Mouse (Mus musculus) hindbrain, embryonic 11.5 days (tissue): ENCODE data around the gene Ogfod3. TPM values are rescaled to one million over a fixed set of nuclear protein-coding genes. Genes with fewer than 3 reads are reported as not detected.

ENCODE experiments used
- ATAC-seq: fragments of 200-750 bp; cut with Nextera tagmentation; 2 replicates; pipeline ENCODE4 v1.8.0; 2017; ENCODE audit warnings: mild to moderate bottlenecking, moderate TSS enrichment, moderate library complexity; ENCODE audit not compliant: low FRiP score
- DNase-seq: peaks from one replicate; pipeline ENCODE4 v3.0.0-alpha.2; 2015; ENCODE audit warnings: low spot score
- H3K27ac ChIP-seq: fragments of 300-500 bp; sonication (generic); 2 replicates; pipeline ENCODE4 v1.5.1; 2014; ENCODE audit warnings: mild to moderate bottlenecking, low read depth, low read length
- H3K27me3 ChIP-seq: fragments of 300-500 bp; sonication (generic); 2 replicates; pipeline ENCODE4 v1.6.1; 2014; ENCODE audit warnings: mild to moderate bottlenecking, low read length, moderate library complexity, mixed read lengths; ENCODE audit not compliant: control insufficient read depth, insufficient read depth
- H3K36me3 ChIP-seq: fragments of 300-500 bp; sonication (generic); 2 replicates; pipeline ENCODE4 v1.6.1; 2014; ENCODE audit warnings: mild to moderate bottlenecking, low read length, moderate library complexity, mixed read lengths; ENCODE audit not compliant: control insufficient read depth, insufficient read depth
- H3K4me1 ChIP-seq: fragments of 300-500 bp; sonication (generic); replicated peaks from 2 replicates; pipeline ENCODE4 v1.6.1; 2014; ENCODE audit warnings: low read length, mixed read lengths; ENCODE audit not compliant: control insufficient read depth, insufficient read depth
- H3K4me2 ChIP-seq: fragments of 300-500 bp; sonication (generic); replicated peaks from 2 replicates; pipeline ENCODE4 v1.6.1; 2014; ENCODE audit warnings: mild to moderate bottlenecking, low read depth, low read length
- H3K4me3 ChIP-seq: fragments of 300-500 bp; sonication (generic); 2 replicates; pipeline ENCODE4 v1.5.1; 2014; ENCODE audit warnings: low read depth, low read length
- H3K9ac ChIP-seq: fragments of 300-500 bp; sonication (generic); 2 replicates; pipeline ENCODE4 v1.6.1; 2014; ENCODE audit warnings: low read depth, low read length
- H3K9me3 ChIP-seq: fragments of 300-500 bp; sonication (generic); 2 replicates; pipeline ENCODE4 v1.6.1; 2016; ENCODE audit warnings: low read length; ENCODE audit not compliant: control insufficient read depth
- WGBS: fragments of 180-500 bp; shearing (Covaris S2); extraction: QIAGEN DNeasy Blood & Tissue Kit; methylation state at CpG from one replicate; pipeline ENCODE4 v1.1.7; 2014; 5-methylcytosine and 5-hydroxymethylcytosine counted together
- polyA plus RNA-seq: library from polyadenylated mRNA; unstranded; fragments of >200 nt; fragmentation: Nextera tagmentation; extraction: Ambion mirVana; gene quantifications from 2 replicates; pipeline ENCODE4 v1.2.1, GENCODE M21; 2014

Gene Ogfod3
- polyA plus RNA-seq, 1 experiment from 2014 or later: 17.0 TPM

DNA sequence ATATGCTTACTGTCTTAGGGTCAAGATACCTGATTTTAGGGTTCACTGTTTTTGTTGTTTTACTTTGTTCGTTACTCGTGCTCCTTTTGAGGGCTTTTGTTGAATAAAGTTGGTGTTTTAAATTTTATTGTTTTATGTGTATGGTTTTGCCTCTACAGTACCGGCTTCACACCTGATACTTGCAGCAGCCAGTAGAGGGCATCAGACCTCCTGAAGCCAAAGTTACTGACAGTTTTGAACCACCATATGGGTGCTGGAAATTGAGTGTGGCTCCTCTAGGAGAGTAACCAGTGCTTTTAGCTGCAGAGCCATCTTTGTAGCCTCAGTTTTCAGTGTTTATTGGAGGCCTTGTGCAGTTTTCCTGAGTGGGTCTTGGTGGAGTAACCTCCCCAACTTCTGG lies 56.3 kb downstream of the Ogfod3 start:
- 84% methylated on average over 3 of the region's 3 CpGs for WGBS
- no peak for ATAC-seq
- Histone ChIP-seq H3K4me3 (no peak overlapping the region), H3K27me3 (no peaks in the 10 kb centered on the region), H3K4me1 (no peaks in the 10 kb centered on the region), H3K9ac (no peak overlapping the region), H3K4me2 (no peak overlapping the region), H3K27ac (no peak overlapping the region), H3K9me3 (no peaks in the 10 kb centered on the region), H3K36me3 (no peaks in the 10 kb centered on the region)
- no peak for DNase-seq

DNA sequence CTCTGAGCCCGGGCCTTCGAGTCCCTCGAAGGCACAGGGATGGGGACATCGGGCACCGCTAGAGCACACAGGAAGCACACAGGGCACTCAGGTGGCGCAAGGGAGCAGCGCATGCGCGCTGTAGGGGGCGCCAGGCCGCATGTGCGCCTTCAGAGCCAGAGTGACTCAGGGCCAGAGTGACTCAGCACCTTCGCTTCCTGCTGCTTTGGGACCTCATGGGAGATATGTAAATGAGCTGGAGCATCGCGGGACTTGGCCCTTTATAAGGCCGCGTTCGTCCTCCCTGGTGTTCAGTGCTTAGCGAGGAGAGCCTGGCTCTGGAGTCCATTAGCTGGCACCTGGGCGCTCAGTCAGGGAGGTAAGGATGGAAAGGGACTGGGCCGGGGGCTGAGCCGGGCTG lies 58.6 kb downstream of the Ogfod3 start, which contains the start of gene Tex19.1:
Gene Tex19.1 (plus strand): TSS at position 279 of the 400 bp plus-strand sequence.
- H3K4me1 ChIP-seq: no peaks in the 10 kb centered on the region
- no peak within 1 kb of the TSS for H3K9ac ChIP-seq
- no peak within 1 kb of the TSS for H3K4me3 ChIP-seq
- no peaks in the 10 kb centered on the region for H3K27me3 ChIP-seq
- ATAC-seq: no peak
- no peak for DNase-seq
- WGBS: 93% methylated on average over 22 of the region's 22 CpGs
- no peak within 1 kb of the TSS for H3K27ac ChIP-seq
- H3K9me3 ChIP-seq: no peaks in the 10 kb centered on the region
- H3K36me3 ChIP-seq: no peaks in the 10 kb centered on the region
- H3K4me2 ChIP-seq: no peak within 1 kb of the TSS

DNA sequence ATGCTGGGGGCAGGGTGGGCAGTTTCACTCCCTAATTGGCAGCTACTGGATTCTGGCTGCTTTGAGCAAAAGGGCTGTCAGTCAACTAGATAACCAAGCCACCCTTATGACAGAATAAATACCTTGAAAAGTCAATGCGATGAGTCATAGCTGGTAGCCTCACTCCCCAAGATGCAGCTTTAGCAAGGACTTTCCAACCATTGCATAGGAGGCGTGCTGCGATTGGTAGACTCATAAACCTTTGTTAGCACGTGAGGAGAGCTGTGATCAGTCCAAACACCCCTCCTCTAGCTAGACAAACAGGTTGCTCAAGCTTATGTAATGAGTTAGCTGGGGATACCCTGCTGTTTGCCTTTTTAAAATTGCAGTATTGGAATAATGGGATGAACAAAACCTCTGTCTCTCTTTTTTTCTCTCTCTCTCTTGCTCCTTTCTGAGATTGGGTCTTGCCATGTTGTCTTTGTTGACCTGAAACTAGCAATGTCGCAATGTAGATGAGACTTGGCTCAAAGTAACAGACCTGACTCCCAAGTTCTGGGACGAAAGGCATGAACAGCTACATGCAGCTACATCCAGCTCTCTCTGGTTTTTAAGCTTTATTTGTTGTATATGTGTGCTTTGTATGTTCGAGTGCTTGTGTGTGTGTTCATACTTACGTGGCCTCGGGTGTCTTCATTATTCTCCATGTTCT lies 61.0 kb downstream of the Ogfod3 start:
- no peaks in the 10 kb centered on the region for H3K36me3 ChIP-seq
- H3K27me3 ChIP-seq: no peaks in the 10 kb centered on the region
- H3K27ac ChIP-seq: no peak overlapping the region
- no peaks in the 10 kb centered on the region for H3K9me3 ChIP-seq
- H3K4me2 ChIP-seq: no peak overlapping the region
- H3K4me1 ChIP-seq: no peaks in the 10 kb centered on the region
- DNase-seq (no peak), ATAC-seq (no peak)
- no peak overlapping the region for H3K4me3 ChIP-seq
- WGBS: 79% methylated on average over 9 of the region's 9 CpGs
- no peak overlapping the region for H3K9ac ChIP-seq

DNA sequence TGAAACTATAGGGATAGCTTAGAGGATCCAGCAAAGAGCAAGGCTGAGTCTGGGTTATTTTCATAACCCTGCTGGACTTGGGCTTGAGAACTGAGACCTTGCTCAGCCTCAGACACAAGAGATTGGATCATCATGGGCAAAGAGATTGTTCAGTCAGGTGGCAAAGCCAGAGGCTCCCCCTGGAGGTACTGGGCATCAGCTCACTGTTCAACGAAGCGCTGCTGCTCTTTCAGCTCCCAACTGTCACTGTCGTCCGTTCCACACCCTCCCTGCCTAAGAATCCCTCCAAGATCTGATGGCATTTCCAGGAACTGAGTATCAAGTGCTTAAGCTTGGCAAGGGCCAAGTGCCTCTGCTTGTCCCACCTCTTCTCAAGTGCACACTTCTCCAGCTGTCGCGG lies 65.8 kb downstream of the Ogfod3 start:
- H3K4me2 ChIP-seq: no peak overlapping the region
- no peak overlapping the region for H3K27ac ChIP-seq
- H3K36me3 ChIP-seq: no peaks in the 10 kb centered on the region
- H3K27me3 ChIP-seq: no peaks in the 10 kb centered on the region
- no peak overlapping the region for H3K9ac ChIP-seq
- no peak for ATAC-seq
- DNase-seq: no peak
- no peaks in the 10 kb centered on the region for H3K9me3 ChIP-seq
- H3K4me3 ChIP-seq: no peak overlapping the region
- WGBS: 39% methylated on average over 6 of the region's 6 CpGs
- no peaks in the 10 kb centered on the region for H3K4me1 ChIP-seq

DNA sequence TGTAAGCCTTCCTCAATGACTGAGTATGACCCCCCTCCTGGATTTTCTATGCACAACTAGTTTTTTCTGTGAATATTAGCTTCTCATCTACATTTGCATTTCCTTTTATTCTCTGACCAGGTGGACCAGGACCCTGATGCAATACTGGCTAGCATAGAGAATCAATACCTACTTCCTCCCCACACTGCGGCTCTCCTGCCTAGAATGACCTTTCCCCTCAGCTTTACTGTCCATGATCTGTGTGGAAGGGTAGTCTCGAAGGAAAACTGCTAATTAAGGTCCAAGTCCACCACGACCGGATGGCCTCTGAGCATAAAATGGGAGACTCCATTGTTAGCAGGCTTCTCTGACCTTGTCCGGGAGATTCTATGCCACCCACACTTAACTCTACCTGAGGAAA lies 66.8 kb downstream of the Ogfod3 start:
- no peaks in the 10 kb centered on the region for H3K4me1 ChIP-seq

DNA sequence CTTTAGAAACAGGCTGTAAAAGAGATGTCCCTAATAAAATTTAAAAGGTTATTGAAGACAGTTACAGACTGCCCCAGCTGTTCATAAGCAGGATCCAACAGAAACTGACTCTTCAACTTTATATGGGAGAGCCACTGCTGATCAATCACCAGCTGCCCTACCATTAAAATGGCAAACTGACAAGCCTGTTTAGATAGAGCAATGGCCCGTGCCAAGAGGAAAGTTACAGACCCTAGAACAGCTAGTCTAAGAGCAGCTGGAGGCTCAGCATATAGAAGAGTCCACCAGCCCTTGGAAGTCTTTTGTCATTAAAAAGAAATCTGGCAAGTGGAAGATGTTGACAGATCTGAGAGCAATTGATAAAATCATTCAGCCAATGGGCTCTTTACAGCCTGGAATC lies 69.9 kb downstream of the Ogfod3 start:
- Histone ChIP-seq H3K4me1 (no peaks in the 10 kb centered on the region), H3K27me3 (no peaks in the 10 kb centered on the region), H3K4me3 (no peak overlapping the region), H3K9me3 (no peaks in the 10 kb centered on the region), H3K9ac (no peak overlapping the region), H3K36me3 (no peaks in the 10 kb centered on the region), H3K4me2 (no peak overlapping the region), H3K27ac (no peak overlapping the region)
- 66% methylated on average over 1 of the region's 1 CpGs for WGBS
- ATAC-seq: no peak
- DNase-seq: no peak

More for the DNA sequence above, 66.8 kb downstream of the Ogfod3 start:
- no peak overlapping the region for H3K4me3 ChIP-seq
- no peak for ATAC-seq
- no peak overlapping the region for H3K27ac ChIP-seq
- WGBS: 84% methylated on average over 5 of the region's 5 CpGs
- no peaks in the 10 kb centered on the region for H3K9me3 ChIP-seq
- no peaks in the 10 kb centered on the region for H3K27me3 ChIP-seq
- H3K4me2 ChIP-seq: no peak overlapping the region
- H3K36me3 ChIP-seq: no peaks in the 10 kb centered on the region
- no peak for DNase-seq
- H3K9ac ChIP-seq: no peak overlapping the region

DNA sequence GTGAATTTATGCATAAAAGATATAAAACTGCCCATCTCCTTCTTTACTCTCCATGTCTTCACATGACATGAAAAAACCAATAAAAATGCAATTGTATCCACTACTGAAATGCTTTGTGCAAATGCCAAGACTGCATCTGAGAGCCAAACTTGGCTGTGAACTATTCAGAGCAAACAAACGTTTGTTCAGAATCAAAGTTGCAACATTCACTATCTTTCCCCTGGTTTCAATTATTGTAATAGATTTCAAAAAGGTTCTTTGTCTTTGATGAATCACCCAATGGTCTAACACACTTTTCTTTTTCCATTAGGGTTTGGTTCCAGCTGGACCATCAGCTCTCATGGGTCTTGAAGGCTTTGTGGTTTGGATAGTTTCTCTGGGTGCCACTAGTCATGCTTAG lies 74.9 kb downstream of the Ogfod3 start:
- no peak overlapping the region for H3K27ac ChIP-seq
- H3K9me3 ChIP-seq: no peaks in the 10 kb centered on the region
- ATAC-seq (no peak), DNase-seq (no peak)
- no peaks in the 10 kb centered on the region for H3K27me3 ChIP-seq
- 90% methylated on average over 1 of the region's 1 CpGs for WGBS
- H3K4me3 ChIP-seq: no peak overlapping the region
- no peak overlapping the region for H3K4me2 ChIP-seq
- no peaks in the 10 kb centered on the region for H3K36me3 ChIP-seq
- H3K9ac ChIP-seq: no peak overlapping the region
- no peaks in the 10 kb centered on the region for H3K4me1 ChIP-seq

Other genes with a start within 250 kb of the Ogfod3 start
- 58.4 and 71.3 TPM in 2 replicates for gene Csnk1d, start 213.4 kb downstream of the Ogfod3 start, polyA plus RNA-seq
- gene Cd7, start 165.3 kb downstream of the Ogfod3 start, polyA plus RNA-seq: not detected in 2 replicates
- gene Sectm1b, start 141.1 kb downstream of the Ogfod3 start, polyA plus RNA-seq: not detected in 2 replicates
- not detected in 2 replicates for gene Sectm1a, start 123.5 kb downstream of the Ogfod3 start, polyA plus RNA-seq
- not detected in 2 replicates for gene Tex19.2, start 86.0 kb downstream of the Ogfod3 start, polyA plus RNA-seq
- 0.20 TPM in 1 of 2 replicates, not detected in the other for gene Tex19.1, start 58.6 kb downstream of the Ogfod3 start, polyA plus RNA-seq
- gene Uts2r, start 44.4 kb downstream of the Ogfod3 start, polyA plus RNA-seq: 0.23 and 0.25 TPM in 2 replicates
- 6.2 and 7.0 TPM in 2 replicates for gene Hexdc, start 278 bp downstream of the Ogfod3 start, polyA plus RNA-seq
- 42.6 and 43.9 TPM in 2 replicates for gene Cybc1, start 24.6 kb upstream of the Ogfod3 start, polyA plus RNA-seq
- gene Narf, start 32.5 kb upstream of the Ogfod3 start, polyA plus RNA-seq: 75.4 and 79.1 TPM in 2 replicates
- 12.4 and 13.5 TPM in 2 replicates for gene Foxk2, start 55.3 kb upstream of the Ogfod3 start, polyA plus RNA-seq
- 97.7 and 116 TPM in 2 replicates for gene Wdr45b, start 149.7 kb upstream of the Ogfod3 start, polyA plus RNA-seq
- gene Rab40b, start 183.5 kb upstream of the Ogfod3 start, polyA plus RNA-seq: 3.3 TPM in 2 replicates
- gene Fn3krp, start 216.7 kb upstream of the Ogfod3 start, polyA plus RNA-seq: 8.5 and 8.6 TPM in 2 replicates
- gene Fn3k, start 230.2 kb upstream of the Ogfod3 start, polyA plus RNA-seq: 2.1 and 2.6 TPM in 2 replicates
- gene Tbcd, start 247.2 kb upstream of the Ogfod3 start, polyA plus RNA-seq: 32.3 and 36.9 TPM in 2 replicates